ENCODE assay signal across 9 mouse cellular contexts in genomic region chr17:29305058-29305806, GRCm38 (mm10). TPM values are rescaled to one million over a fixed set of nuclear protein-coding genes. Genes with fewer than 3 reads are reported as not detected.
DNase-seq lines count a peak whose midpoint lies in the region; ATAC-seq and TF ChIP-seq lines count a peak whose summit lies in the region.
"Had no signal": no experiment of that assay in that cellular context is flagged by ENCODE, and none has a peak within 500 bp of the region (broad histone marks: within the 10 kb centered on the region; RNA-seq: fewer than 3 reads in every experiment).

No protein-coding gene starts in this region.

- H3K9ac ChIP-seq in hindbrain, embryonic 11.5 days (ENCODE audit: low read depth, low read length) = no peak overlapping the region
- peak overlapping the region; percentile 25; the same call in 1 of the 2 replicates for H3K9ac ChIP-seq in heart, embryonic 14.5 days (ENCODE audit: low read length)
- peak overlapping the region; percentile 21 for H3K9ac ChIP-seq in liver, postnatal 0 days (replicated peaks)

- DNase-seq in hindbrain, embryonic 10.5 days (ENCODE audit: low spot score) = peak; percentile 60
- DNase-seq in hindbrain, embryonic 11.5 days (ENCODE audit: low spot score) = no peak
- peak; percentile 54 for DNase-seq in cerebellum, adult 9-10 months
- no peak for DNase-seq in liver, postnatal 0 days
- DNase-seq in layer of hippocampus, postnatal 14 days (ENCODE audit: low spot score in 2 of 2) = no peak
- DNase-seq in frontal cortex, postnatal 36 days (ENCODE audit: low spot score in 2 of 2) = no peak

- no peak overlapping the region for H3K4me3 ChIP-seq in hindbrain, embryonic 10.5 days
- no peak overlapping the region for H3K4me3 ChIP-seq in hindbrain, embryonic 11.5 days (ENCODE audit: low read depth, low read length)
- H3K4me3 ChIP-seq in heart, embryonic 14.5 days (ENCODE audit: control insufficient read depth in 1 of 2, insufficient read depth in 1 of 2, low read depth in 1 of 2, low read length in 2 of 2) = no peak overlapping the region
- peak overlapping the region; percentile 13 for H3K4me3 ChIP-seq in liver, postnatal 0 days (ENCODE audit: low read depth, low read length)

- no peak for TF ChIP-seq EP300 in liver, postnatal 0 days (IDR thresholded peaks at IDR 0.05; ENCODE audit: low read depth)

- peaks cover 22% of the 10 kb centered on the region for H3K36me3 ChIP-seq in hindbrain, embryonic 10.5 days
- peaks cover 6% of the 10 kb centered on the region; the same call in 1 of the 2 replicates for H3K36me3 ChIP-seq in hindbrain, embryonic 11.5 days (ENCODE audit: control insufficient read depth, insufficient read depth, low read length)
- peaks cover 20% of the 10 kb centered on the region for H3K36me3 ChIP-seq in heart, embryonic 14.5 days (ENCODE audit: control insufficient read depth, insufficient read depth, low read length)
- peaks cover 19% of the 10 kb centered on the region for H3K36me3 ChIP-seq in liver, postnatal 0 days (replicated peaks; ENCODE audit: insufficient read depth, low read length)

- no peaks in the 10 kb centered on the region for H3K27me3 ChIP-seq in hindbrain, embryonic 10.5 days (ENCODE audit: insufficient read depth, poor library complexity, severe bottlenecking)
- H3K27me3 ChIP-seq in hindbrain, embryonic 11.5 days (ENCODE audit: control insufficient read depth, insufficient read depth, low read length) = no peaks in the 10 kb centered on the region
- H3K27me3 ChIP-seq in heart, embryonic 14.5 days (ENCODE audit: control insufficient read depth, insufficient read depth, low read length) = no peaks in the 10 kb centered on the region
- H3K27me3 ChIP-seq in liver, postnatal 0 days (ENCODE audit: insufficient read depth, low read length) = no peaks in the 10 kb centered on the region
- H3K27me3 ChIP-seq: CH12.LX had no signal

- TF ChIP-seq CTCF in liver, postnatal 0 days (IDR thresholded peaks at IDR 0.05; ENCODE audit: low read depth) = no peak

- peaks cover 47% of the 10 kb centered on the region for H3K4me1 ChIP-seq in hindbrain, embryonic 10.5 days (replicated peaks)
- 0 out of 2 replicates have a peak, but pooled peaks cover 4% of the 10 kb centered on the region for H3K4me1 ChIP-seq in hindbrain, embryonic 11.5 days (replicated peaks; ENCODE audit: control insufficient read depth, insufficient read depth, low read length)
- H3K4me1 ChIP-seq in heart, embryonic 14.5 days (ENCODE audit: control insufficient read depth in 2 of 2, insufficient read depth in 2 of 2, low read length in 2 of 2) = peaks cover 21 to 30% of the 10 kb centered on the region in 2 experiments
- H3K4me1 ChIP-seq in liver, postnatal 0 days (ENCODE audit: insufficient read depth) = peaks cover 27% of the 10 kb centered on the region

- peak overlapping the region; percentile 54; the same call in 1 of the 2 replicates for H3K27ac ChIP-seq in hindbrain, embryonic 10.5 days
- no peak overlapping the region for H3K27ac ChIP-seq in hindbrain, embryonic 11.5 days (ENCODE audit: low read depth, low read length)
- 0 out of 4 replicates have a peak overlapping the region, but pooled peaks of 1 of the 2 experiments have one; percentile 53 for H3K27ac ChIP-seq in heart, embryonic 14.5 days (replicated peaks in 1 of 2; ENCODE audit: control insufficient read depth in 1 of 2, insufficient read depth in 1 of 2, low read depth in 2 of 2, low read length in 2 of 2)
- peak overlapping the region; percentile 48 for H3K27ac ChIP-seq in liver, postnatal 0 days (ENCODE audit: low read depth)

- WGBS in hindbrain, embryonic 10.5 days = 24% methylated on average over 15 of the region's 15 CpGs
- WGBS in hindbrain, embryonic 11.5 days = 24% methylated on average over 15 of the region's 15 CpGs
- WGBS in heart, embryonic 14.5 days = 15% methylated on average over 15 of the region's 15 CpGs
- 23% methylated on average over 15 of the region's 15 CpGs for WGBS in liver, postnatal 0 days (ENCODE audit: insufficient replicate concordance)

- ATAC-seq in hindbrain, embryonic 11.5 days (ENCODE audit: low FRiP score) = no peak
- ATAC-seq in heart, embryonic 14.5 days (ENCODE audit: insufficient number of reproducible peaks, insufficient read depth, low FRiP score, low read depth) = peak; percentile 29; the same call in 1 of the 2 replicates
- no peak for ATAC-seq in liver, postnatal 0 days
- no peak for ATAC-seq in CD4-positive, CD25-positive, alpha-beta regulatory T cell, adult 4 months

- no peak overlapping the region for H3K4me2 ChIP-seq in hindbrain, embryonic 11.5 days (replicated peaks; ENCODE audit: low read depth, low read length)
- H3K4me2 ChIP-seq in heart, embryonic 14.5 days (ENCODE audit: low read length) = peak overlapping the region; percentile 40
- peak overlapping the region; percentile 56 for H3K4me2 ChIP-seq in liver, postnatal 0 days (ENCODE audit: low read depth, low read length)

- no peaks in the 10 kb centered on the region for H3K9me3 ChIP-seq in hindbrain, embryonic 10.5 days
- H3K9me3 ChIP-seq in hindbrain, embryonic 11.5 days (ENCODE audit: control insufficient read depth, low read length) = no peaks in the 10 kb centered on the region
- H3K9me3 ChIP-seq in heart, embryonic 14.5 days (ENCODE audit: control insufficient read depth, low read length) = no peaks in the 10 kb centered on the region
- H3K9me3 ChIP-seq in liver, postnatal 0 days (ENCODE audit: low read length) = no peaks in the 10 kb centered on the region

RNA-seq across cellular contexts. Expression of gene Pi16, which starts 12.2 kb away (rescaled TPM):
- polyA plus RNA-seq in hindbrain, embryonic 10.5 days (2016; fragmentation: Nextera tagmentation; extraction: Ambion mirVana) = 0.71 and 1.1 TPM in 2 replicates
- 0.32 and 0.67 TPM in 2 replicates for polyA plus RNA-seq in hindbrain, embryonic 11.5 days (2014; fragmentation: Nextera tagmentation; extraction: Ambion mirVana)
- 0.77 and 1.1 TPM in 2 replicates for polyA plus RNA-seq in heart, embryonic 14.5 days (2014; fragmentation: Nextera tagmentation; extraction: Ambion mirVana)
- polyA plus RNA-seq in liver, postnatal 0 days (2015; fragmentation: Nextera tagmentation; extraction: Ambion mirVana) = 2.1 and 2.2 TPM in 2 replicates
- total RNA-seq in layer of hippocampus, postnatal 14 days (2021) = 1 to 10 TPM; 1.6 to 1.9 TPM
- polyA plus RNA-seq in CD4-positive, CD25-positive, alpha-beta regulatory T cell, adult 4 months (2017; shearing (Covaris generic)) = under 1 TPM; 0.44 to 0.57 TPM

RNA-seq across cellular contexts. Expression of gene BC004004, which starts 36.6 kb away (rescaled TPM):
- 58.7 and 68.6 TPM in 2 replicates for polyA plus RNA-seq in hindbrain, embryonic 10.5 days (2016; fragmentation: Nextera tagmentation; extraction: Ambion mirVana)
- polyA plus RNA-seq in hindbrain, embryonic 11.5 days (2014; fragmentation: Nextera tagmentation; extraction: Ambion mirVana) = 75.5 and 79.4 TPM in 2 replicates
- polyA plus RNA-seq in heart, embryonic 14.5 days (2014; fragmentation: Nextera tagmentation; extraction: Ambion mirVana) = 106 and 112 TPM in 2 replicates
- polyA plus RNA-seq in liver, postnatal 0 days (2015; fragmentation: Nextera tagmentation; extraction: Ambion mirVana) = 101 and 105 TPM in 2 replicates
- 10 to 100 TPM; 88.1 to 93.8 TPM for total RNA-seq in layer of hippocampus, postnatal 14 days (2021)
- polyA plus RNA-seq in CD4-positive, CD25-positive, alpha-beta regulatory T cell, adult 4 months (2017; shearing (Covaris generic)) = 100 to 1,000 TPM in 1 of 2 experiments, 10 to 100 TPM in 1; 98.0 to 123 TPM

RNA-seq across cellular contexts. Expression of gene Ppil1, which starts 41.2 kb away (rescaled TPM):
- 173 and 211 TPM in 2 replicates for polyA plus RNA-seq in hindbrain, embryonic 10.5 days (2016; fragmentation: Nextera tagmentation; extraction: Ambion mirVana)
- polyA plus RNA-seq in hindbrain, embryonic 11.5 days (2014; fragmentation: Nextera tagmentation; extraction: Ambion mirVana) = 128 and 142 TPM in 2 replicates
- polyA plus RNA-seq in heart, embryonic 14.5 days (2014; fragmentation: Nextera tagmentation; extraction: Ambion mirVana) = 98.2 and 106 TPM in 2 replicates
- polyA plus RNA-seq in liver, postnatal 0 days (2015; fragmentation: Nextera tagmentation; extraction: Ambion mirVana) = 36.1 and 42.1 TPM in 2 replicates
- total RNA-seq in layer of hippocampus, postnatal 14 days (2021) = 10 to 100 TPM; 17.3 to 18.1 TPM
- polyA plus RNA-seq in CD4-positive, CD25-positive, alpha-beta regulatory T cell, adult 4 months (2017; shearing (Covaris generic)) = 100 to 1,000 TPM in 1 of 2 experiments, 10 to 100 TPM in 1; 72.7 to 101 TPM

RNA-seq across cellular contexts. Expression of gene Mtch1, which starts 42.5 kb away (rescaled TPM):
- polyA plus RNA-seq in hindbrain, embryonic 10.5 days (2016; fragmentation: Nextera tagmentation; extraction: Ambion mirVana) = 338 and 391 TPM in 2 replicates
- polyA plus RNA-seq in hindbrain, embryonic 11.5 days (2014; fragmentation: Nextera tagmentation; extraction: Ambion mirVana) = 356 and 425 TPM in 2 replicates
- polyA plus RNA-seq in heart, embryonic 14.5 days (2014; fragmentation: Nextera tagmentation; extraction: Ambion mirVana) = 342 and 368 TPM in 2 replicates
- 49.0 and 57.5 TPM in 2 replicates for polyA plus RNA-seq in liver, postnatal 0 days (2015; fragmentation: Nextera tagmentation; extraction: Ambion mirVana)
- 100 to 1,000 TPM; 525 to 527 TPM for total RNA-seq in layer of hippocampus, postnatal 14 days (2021)
- 10 to 100 TPM; 11.0 to 13.9 TPM for polyA plus RNA-seq in CD4-positive, CD25-positive, alpha-beta regulatory T cell, adult 4 months (2017; shearing (Covaris generic))

RNA-seq across cellular contexts. Expression of gene Fgd2, which starts 55.5 kb away (rescaled TPM):
- 5.9 and 7.5 TPM in 2 replicates for polyA plus RNA-seq in hindbrain, embryonic 10.5 days (2016; fragmentation: Nextera tagmentation; extraction: Ambion mirVana)
- 2.7 and 4.2 TPM in 2 replicates for polyA plus RNA-seq in hindbrain, embryonic 11.5 days (2014; fragmentation: Nextera tagmentation; extraction: Ambion mirVana)
- 2.4 and 2.8 TPM in 2 replicates for polyA plus RNA-seq in heart, embryonic 14.5 days (2014; fragmentation: Nextera tagmentation; extraction: Ambion mirVana)
- polyA plus RNA-seq in liver, postnatal 0 days (2015; fragmentation: Nextera tagmentation; extraction: Ambion mirVana) = 6.3 and 8.9 TPM in 2 replicates
- total RNA-seq in layer of hippocampus, postnatal 14 days (2021) = 1 to 10 TPM; 5.6 to 9.0 TPM
- 1 to 10 TPM in 1 of 2 experiments, under 1 TPM in 1; 0.65 to 9.4 TPM for polyA plus RNA-seq in CD4-positive, CD25-positive, alpha-beta regulatory T cell, adult 4 months (2017; shearing (Covaris generic))

Comparison
In these comparisons a context has a peak if more than half of its experiments do, and no peak if none do; other contexts are left out.
1. DNase-seq: peak in hindbrain, embryonic 10.5 days (single experiment) and cerebellum, adult 9-10 months (single experiment); none in hindbrain, embryonic 11.5 days (single experiment), liver, postnatal 0 days (single experiment), layer of hippocampus, postnatal 14 days (0 of 2) and frontal cortex, postnatal 36 days (0 of 2).